Mouse (Mus musculus): ENCODE data around the gene Entpd3. TPM values are rescaled to one million over a fixed set of nuclear protein-coding genes. Genes with fewer than 3 reads are reported as not detected.
A peak's percentile ranks its signal among the peaks of the same experiment; 100 is the strongest.

Entpd3 gene
- polyA plus RNA-seq, 1 experiment = 1.3 TPM

- no peak for TF ChIP-seq EP300 (IDR thresholded peaks at IDR 0.05; ENCODE audit: insufficient read depth, low read depth, low read length)
- no peak for TF ChIP-seq POLR2A (IDR thresholded peaks at IDR 0.05; ENCODE audit: insufficient read depth, low read length)
- TF ChIP-seq CTCF (IDR thresholded peaks at IDR 0.05; ENCODE audit: low read depth, low read length) = no peak
- Histone ChIP-seq H3K4me1 (ENCODE audit: control insufficient read depth, insufficient read depth, low read length) (no peaks in the 10 kb centered on the region), H3K36me3 (ENCODE audit: control insufficient read depth, insufficient read depth, low read length, poor library complexity, severe bottlenecking) (no peaks in the 10 kb centered on the region), H3K9me3 (replicated peaks; ENCODE audit: control insufficient read depth, insufficient read depth, low read length, poor library complexity, severe bottlenecking) (peaks cover 2% of the 10 kb centered on the region; the same call in 1 of the 2 replicates), H3K27ac (ENCODE audit: insufficient read depth, low read length) (no peak overlapping the region), H3K4me3 (ENCODE audit: low read depth, low read length) (no peak overlapping the region), H3K27me3 (ENCODE audit: control insufficient read depth, insufficient read depth, low read length, poor library complexity, severe bottlenecking) (no peaks in the 10 kb centered on the region), H3K9ac (ENCODE audit: low read depth, poor library complexity, severe bottlenecking) (no peak overlapping the region)
These were observed 22.9 kb upstream of the Entpd3 start for GRCm38 (mm10) chr9:120516720-120517119.

GRCm38 (mm10) chr9:120518946-120519345 is 20.7 kb upstream of the Entpd3 start:
- Histone ChIP-seq H3K27ac (ENCODE audit: insufficient read depth, low read length) (no peak overlapping the region), H3K4me1 (ENCODE audit: control insufficient read depth, insufficient read depth, low read length) (no peaks in the 10 kb centered on the region), H3K4me3 (ENCODE audit: low read depth, low read length) (no peak overlapping the region), H3K9ac (ENCODE audit: low read depth, poor library complexity, severe bottlenecking) (no peak overlapping the region), H3K9me3 (replicated peaks; ENCODE audit: control insufficient read depth, insufficient read depth, low read length, poor library complexity, severe bottlenecking) (no peaks in the 10 kb centered on the region), H3K27me3 (ENCODE audit: control insufficient read depth, insufficient read depth, low read length, poor library complexity, severe bottlenecking) (no peaks in the 10 kb centered on the region), H3K36me3 (ENCODE audit: control insufficient read depth, insufficient read depth, low read length, poor library complexity, severe bottlenecking) (no peaks in the 10 kb centered on the region)
- no peak for TF ChIP-seq CTCF (IDR thresholded peaks at IDR 0.05; ENCODE audit: low read depth, low read length)
- no peak for TF ChIP-seq EP300 (IDR thresholded peaks at IDR 0.05; ENCODE audit: insufficient read depth, low read depth, low read length)
- no peak for TF ChIP-seq POLR2A (IDR thresholded peaks at IDR 0.05; ENCODE audit: insufficient read depth, low read length)

- TF ChIP-seq EP300 (IDR thresholded peaks at IDR 0.05; ENCODE audit: insufficient read depth, low read depth, low read length) = no peak
- peak; percentile 12 for TF ChIP-seq CTCF (IDR thresholded peaks at IDR 0.05; ENCODE audit: low read depth, low read length)
- H3K9me3 ChIP-seq (replicated peaks; ENCODE audit: control insufficient read depth, insufficient read depth, low read length, poor library complexity, severe bottlenecking) = no peaks in the 10 kb centered on the region
- no peaks in the 10 kb centered on the region for H3K4me1 ChIP-seq (ENCODE audit: control insufficient read depth, insufficient read depth, low read length)
- no peak overlapping the region for H3K9ac ChIP-seq (ENCODE audit: low read depth, poor library complexity, severe bottlenecking)
- no peak overlapping the region for H3K4me3 ChIP-seq (ENCODE audit: low read depth, low read length)
- no peaks in the 10 kb centered on the region for H3K27me3 ChIP-seq (ENCODE audit: control insufficient read depth, insufficient read depth, low read length, poor library complexity, severe bottlenecking)
- no peak overlapping the region for H3K27ac ChIP-seq (ENCODE audit: insufficient read depth, low read length)
- no peaks in the 10 kb centered on the region for H3K36me3 ChIP-seq (ENCODE audit: control insufficient read depth, insufficient read depth, low read length, poor library complexity, severe bottlenecking)
These were observed 20.0 kb upstream of the Entpd3 start for GRCm38 (mm10) chr9:120519469-120520125.

- H3K9ac ChIP-seq (ENCODE audit: low read depth, poor library complexity, severe bottlenecking) = no peak overlapping the region
- no peaks in the 10 kb centered on the region for H3K4me1 ChIP-seq (ENCODE audit: control insufficient read depth, insufficient read depth, low read length)
- TF ChIP-seq POLR2A (IDR thresholded peaks at IDR 0.05; ENCODE audit: insufficient read depth, low read length) (no peak), EP300 (IDR thresholded peaks at IDR 0.05; ENCODE audit: insufficient read depth, low read depth, low read length) (no peak), CTCF (IDR thresholded peaks at IDR 0.05; ENCODE audit: low read depth, low read length) (no peak)
- no peak overlapping the region for H3K27ac ChIP-seq (ENCODE audit: insufficient read depth, low read length)
- no peaks in the 10 kb centered on the region for H3K36me3 ChIP-seq (ENCODE audit: control insufficient read depth, insufficient read depth, low read length, poor library complexity, severe bottlenecking)
- H3K9me3 ChIP-seq (replicated peaks; ENCODE audit: control insufficient read depth, insufficient read depth, low read length, poor library complexity, severe bottlenecking) = no peaks in the 10 kb centered on the region
- no peak overlapping the region for H3K4me3 ChIP-seq (ENCODE audit: low read depth, low read length)
- H3K27me3 ChIP-seq (ENCODE audit: control insufficient read depth, insufficient read depth, low read length, poor library complexity, severe bottlenecking) = no peaks in the 10 kb centered on the region
These were observed 18.5 kb upstream of the Entpd3 start for GRCm38 (mm10) chr9:120521161-120521560.

- Histone ChIP-seq H3K4me1 (ENCODE audit: control insufficient read depth, insufficient read depth, low read length) (peaks cover 3% of the 10 kb centered on the region), H3K4me3 (ENCODE audit: low read depth, low read length) (no peak overlapping the region), H3K27ac (ENCODE audit: insufficient read depth, low read length) (no peak overlapping the region), H3K9ac (ENCODE audit: low read depth, poor library complexity, severe bottlenecking) (no peak overlapping the region), H3K27me3 (ENCODE audit: control insufficient read depth, insufficient read depth, low read length, poor library complexity, severe bottlenecking) (no peaks in the 10 kb centered on the region), H3K36me3 (ENCODE audit: control insufficient read depth, insufficient read depth, low read length, poor library complexity, severe bottlenecking) (no peaks in the 10 kb centered on the region), H3K9me3 (replicated peaks; ENCODE audit: control insufficient read depth, insufficient read depth, low read length, poor library complexity, severe bottlenecking) (no peaks in the 10 kb centered on the region)
- TF ChIP-seq CTCF (IDR thresholded peaks at IDR 0.05; ENCODE audit: low read depth, low read length) (no peak), POLR2A (IDR thresholded peaks at IDR 0.05; ENCODE audit: insufficient read depth, low read length) (no peak), EP300 (IDR thresholded peaks at IDR 0.05; ENCODE audit: insufficient read depth, low read depth, low read length) (no peak)
These were observed 12.3 kb upstream of the Entpd3 start for GRCm38 (mm10) chr9:120527270-120527669.

- TF ChIP-seq EP300 (IDR thresholded peaks at IDR 0.05; ENCODE audit: insufficient read depth, low read depth, low read length) (no peak), POLR2A (IDR thresholded peaks at IDR 0.05; ENCODE audit: insufficient read depth, low read length) (no peak), CTCF (IDR thresholded peaks at IDR 0.05; ENCODE audit: low read depth, low read length) (no peak)
- H3K36me3 ChIP-seq (ENCODE audit: control insufficient read depth, insufficient read depth, low read length, poor library complexity, severe bottlenecking) = no peaks in the 10 kb centered on the region
- H3K27ac ChIP-seq (ENCODE audit: insufficient read depth, low read length) = no peak overlapping the region
- H3K9me3 ChIP-seq (replicated peaks; ENCODE audit: control insufficient read depth, insufficient read depth, low read length, poor library complexity, severe bottlenecking) = no peaks in the 10 kb centered on the region
- H3K9ac ChIP-seq (ENCODE audit: low read depth, poor library complexity, severe bottlenecking) = no peak overlapping the region
- H3K4me1 ChIP-seq (ENCODE audit: control insufficient read depth, insufficient read depth, low read length) = peaks cover 3% of the 10 kb centered on the region
- no peaks in the 10 kb centered on the region for H3K27me3 ChIP-seq (ENCODE audit: control insufficient read depth, insufficient read depth, low read length, poor library complexity, severe bottlenecking)
- no peak overlapping the region for H3K4me3 ChIP-seq (ENCODE audit: low read depth, low read length)
These were observed 11.7 kb upstream of the Entpd3 start for GRCm38 (mm10) chr9:120527919-120528318.
